Comparison of ENCODE assay signal across 8 mouse cellular contexts in genomic region chr11:32455507-32456141, GRCm38 (mm10). TPM values are rescaled to one million over a fixed set of nuclear protein-coding genes. Genes with fewer than 3 reads are reported as not detected.
DNase-seq lines count a peak whose midpoint lies in the region; ATAC-seq lines count a peak whose summit lies in the region.

No protein-coding gene starts in this region.

- WGBS in forebrain, embryonic 11.5 days, result under 1% methylated on average over 54 of the region's 58 CpGs
- under 1% methylated on average over 55 of the region's 58 CpGs for WGBS in limb, embryonic 11.5 days
- WGBS in midbrain, embryonic 12.5 days, result under 1% methylated on average over 42 of the region's 58 CpGs

- peak overlapping the region; percentile 72 for H3K4me3 ChIP-seq in forebrain, embryonic 11.5 days (ENCODE audit: low read depth, low read length)
- peak overlapping the region; percentile 97 for H3K4me3 ChIP-seq in limb, embryonic 11.5 days (ENCODE audit: low read depth, low read length)
- H3K4me3 ChIP-seq in midbrain, embryonic 12.5 days, result peak overlapping the region; percentile 96

- DNase-seq in layer of hippocampus, postnatal 36 days, result peak; percentile 16 to 35
- DNase-seq in layer of hippocampus, adult 9-11 months, result no peak
- DNase-seq in NIH3T3 (ENCODE audit: low read depth), result peak; percentile 73
- no peak for DNase-seq in forebrain, embryonic 11.5 days (ENCODE audit: low spot score)
- DNase-seq in heart, postnatal 36 days, result peak; percentile 30 to 61
- DNase-seq in limb, embryonic 11.5 days (ENCODE audit: low spot score), result peak; percentile 77
- DNase-seq in yolk sac, embryonic 10.5 days (ENCODE audit: low spot score), result peak; percentile 60

- H3K27me3 ChIP-seq in forebrain, embryonic 11.5 days (ENCODE audit: control insufficient read depth, insufficient read depth, low read length), result no peaks in the 10 kb centered on the region
- H3K27me3 ChIP-seq in limb, embryonic 11.5 days (ENCODE audit: control insufficient read depth, insufficient read depth, low read length), result no peaks in the 10 kb centered on the region
- no peaks in the 10 kb centered on the region for H3K27me3 ChIP-seq in midbrain, embryonic 12.5 days

- H3K4me2 ChIP-seq in forebrain, embryonic 11.5 days (ENCODE audit: low read depth, low read length, severe bottlenecking), result peak overlapping the region; percentile 78
- peak overlapping the region; percentile 90 for H3K4me2 ChIP-seq in limb, embryonic 11.5 days (ENCODE audit: low read depth, severe bottlenecking)
- peak overlapping the region; percentile 88 for H3K4me2 ChIP-seq in midbrain, embryonic 12.5 days (replicated peaks)

- peak overlapping the region; percentile 93 for H3K27ac ChIP-seq in forebrain, embryonic 11.5 days (ENCODE audit: low read depth, low read length)
- peak overlapping the region; percentile 88 for H3K27ac ChIP-seq in limb, embryonic 11.5 days (replicated peaks; ENCODE audit: low read depth, low read length)
- H3K27ac ChIP-seq in midbrain, embryonic 12.5 days (replicated peaks), result peak overlapping the region; percentile 94

- H3K36me3 ChIP-seq in forebrain, embryonic 11.5 days (ENCODE audit: control insufficient read depth, insufficient read depth, low read length), result no peaks in the 10 kb centered on the region
- H3K36me3 ChIP-seq in limb, embryonic 11.5 days (ENCODE audit: control insufficient read depth, insufficient read depth, low read length), result no peaks in the 10 kb centered on the region
- no peaks in the 10 kb centered on the region for H3K36me3 ChIP-seq in midbrain, embryonic 12.5 days

- intact Hi-C loops in heart, postnatal 36 days (cut with DNase I), result loop anchor here (1.0 to 10.0 kb wide), 3 partner anchors 33 to 709 kb away; partner anchors contain the start of genes Efcab9 and Npm1

- no peaks in the 10 kb centered on the region for H3K4me1 ChIP-seq in forebrain, embryonic 11.5 days (replicated peaks; ENCODE audit: control insufficient read depth, insufficient read depth, low read length)
- 0 out of 2 replicates have a peak, but pooled peaks cover 2% of the 10 kb centered on the region for H3K4me1 ChIP-seq in limb, embryonic 11.5 days (ENCODE audit: control insufficient read depth, insufficient read depth, low read length)
- peaks cover 20% of the 10 kb centered on the region for H3K4me1 ChIP-seq in midbrain, embryonic 12.5 days

- H3K9me3 ChIP-seq in forebrain, embryonic 11.5 days (ENCODE audit: control insufficient read depth, low read length), result no peaks in the 10 kb centered on the region
- H3K9me3 ChIP-seq in limb, embryonic 11.5 days (ENCODE audit: control insufficient read depth, low read length), result no peaks in the 10 kb centered on the region
- H3K9me3 ChIP-seq in midbrain, embryonic 12.5 days, result no peaks in the 10 kb centered on the region

- peak overlapping the region; percentile 97 for H3K9ac ChIP-seq in forebrain, embryonic 11.5 days (ENCODE audit: low read length)
- peak overlapping the region; percentile 94 for H3K9ac ChIP-seq in limb, embryonic 11.5 days (ENCODE audit: low read length)
- peak overlapping the region; percentile 95 for H3K9ac ChIP-seq in midbrain, embryonic 12.5 days (replicated peaks)

- ATAC-seq in forebrain, embryonic 11.5 days (replicated peaks; ENCODE audit: low FRiP score), result peak; percentile 61
- ATAC-seq in limb, embryonic 11.5 days (ENCODE audit: insufficient number of reproducible peaks, low FRiP score, low TSS enrichment, low read depth), result peak; percentile 7
- peak; percentile 16 for ATAC-seq in midbrain, embryonic 12.5 days (ENCODE audit: low FRiP score, low read depth)

RNA-seq across cellular contexts. Expression of gene Ubtd2, which starts 0.5 kb away (rescaled TPM):
- 10 to 100 TPM; 34.7 to 34.9 TPM for total RNA-seq in layer of hippocampus, postnatal 36 days (2021)
- 72.2 and 79.6 TPM in 2 replicates for polyA plus RNA-seq in forebrain, embryonic 11.5 days (2014; fragmentation: Nextera tagmentation; extraction: Ambion mirVana)
- total RNA-seq in heart, postnatal 36 days (2021), result 1 to 10 TPM; 4.7 to 7.0 TPM
- polyA plus RNA-seq in limb, embryonic 11.5 days (2014; fragmentation: Nextera tagmentation; extraction: Ambion mirVana), result 91.4 and 94.8 TPM in 2 replicates
- polyA plus RNA-seq in midbrain, embryonic 12.5 days (2016; fragmentation: Nextera tagmentation; extraction: Ambion mirVana), result 66.3 and 67.2 TPM in 2 replicates

Comparison
In these comparisons a context has a peak if more than half of its experiments do, and no peak if none do; other contexts are left out.
1. DNase-seq: peak in layer of hippocampus, postnatal 36 days (2 of 2), NIH3T3 (single experiment), heart, postnatal 36 days (2 of 2), limb, embryonic 11.5 days (single experiment) and yolk sac, embryonic 10.5 days (single experiment); none in layer of hippocampus, adult 9-11 months (single experiment) and forebrain, embryonic 11.5 days (single experiment).
2. ATAC-seq: peak in every context shown above with its lines; median percentile 61 in forebrain, embryonic 11.5 days; 16 in midbrain, embryonic 12.5 days; 7 in limb, embryonic 11.5 days.
3. Peak in every context shown above with its lines, with median percentiles within 50 percentile points of each other: H3K27ac ChIP-seq, H3K4me2 ChIP-seq, H3K4me3 ChIP-seq and H3K9ac ChIP-seq.